Mouse (Mus musculus): Measurements from ENCODE around the gene Tacr2. TPM values are rescaled to one million over a fixed set of nuclear protein-coding genes. Genes with fewer than 3 reads are reported as not detected.

The Tacr2 gene
- not detected for polyA plus RNA-seq (2017; shearing (Covaris generic))

DNA sequence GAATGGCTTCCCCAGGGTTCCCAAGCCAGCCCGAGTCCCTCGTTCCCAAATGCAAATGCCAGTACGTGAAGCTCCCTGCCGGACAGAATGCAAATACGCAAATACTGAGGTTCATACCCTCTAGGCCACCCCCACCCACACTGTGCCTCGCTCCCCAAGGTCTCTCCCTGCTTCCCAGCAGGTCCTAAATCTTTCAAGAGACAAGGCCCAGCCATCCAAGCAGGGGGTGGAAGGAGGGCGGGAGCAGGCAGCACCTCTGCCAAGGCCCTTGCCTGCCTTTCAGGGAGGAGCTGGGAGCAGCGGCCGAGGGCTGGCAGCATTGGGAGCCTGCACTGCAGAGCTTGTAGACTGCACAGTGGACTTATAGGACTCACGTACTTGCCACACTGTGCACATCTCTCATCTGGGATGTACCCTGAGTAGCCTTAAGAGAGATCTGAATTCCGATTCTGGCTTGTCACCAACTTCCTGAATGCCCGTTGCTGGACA is at the start of gene Tacr2:
Gene Tacr2 (plus strand): TSS at position 439 of the 489 bp plus-strand sequence.
- ATAC-seq: no peak

DNA sequence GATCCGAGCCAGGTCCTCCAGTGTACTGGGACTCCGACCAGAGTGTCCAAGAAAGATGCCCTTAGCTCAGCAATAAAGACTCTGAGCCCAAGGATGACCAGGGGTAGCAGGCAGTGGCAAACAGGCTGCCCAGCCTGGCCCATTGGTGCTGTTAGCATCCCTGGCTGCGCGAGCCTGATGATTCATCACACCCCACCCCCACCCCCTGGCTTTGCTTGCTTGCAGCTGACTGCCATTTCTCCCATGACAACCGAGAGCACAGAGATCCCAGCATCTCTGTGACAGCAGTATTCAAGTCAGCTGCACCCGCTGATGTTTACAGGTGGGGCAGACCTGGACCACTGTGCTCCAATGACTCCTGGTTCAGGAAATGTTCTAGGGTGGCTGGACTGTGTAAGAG is 49.7 kb upstream of the Tacr2 start:
- ATAC-seq: no peak

DNA sequence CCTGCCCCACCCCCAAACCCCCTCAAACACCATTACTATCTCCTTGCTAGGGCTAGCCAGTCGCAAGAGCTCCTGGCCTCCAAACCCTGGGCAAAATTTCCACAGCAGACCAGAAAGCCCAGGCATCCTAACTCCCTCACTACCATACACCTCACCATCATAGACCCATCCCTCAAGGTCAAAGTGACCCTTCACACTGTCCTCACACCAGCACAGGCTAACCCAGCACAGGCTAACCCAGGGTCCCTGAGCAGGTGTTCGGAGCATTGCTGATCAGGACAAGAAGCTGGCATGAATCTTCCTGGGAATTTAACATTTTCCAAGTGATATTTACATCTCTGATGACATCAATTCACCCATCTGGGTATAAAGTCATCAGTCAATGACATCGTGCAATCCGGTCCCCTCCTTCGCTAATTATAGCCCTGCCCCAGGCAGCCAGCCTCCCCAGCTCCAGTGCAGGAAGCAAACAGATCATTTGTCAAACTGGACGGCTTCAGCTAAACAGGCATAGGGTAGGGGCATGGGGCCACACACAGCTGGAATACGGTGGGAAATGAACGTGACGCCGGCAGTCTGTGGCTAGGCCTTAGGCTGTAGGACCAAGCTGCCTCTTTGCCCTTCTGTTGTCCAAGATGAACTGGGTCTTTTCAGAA is 43.9 kb upstream of the Tacr2 start:
- no peak for ATAC-seq

DNA sequence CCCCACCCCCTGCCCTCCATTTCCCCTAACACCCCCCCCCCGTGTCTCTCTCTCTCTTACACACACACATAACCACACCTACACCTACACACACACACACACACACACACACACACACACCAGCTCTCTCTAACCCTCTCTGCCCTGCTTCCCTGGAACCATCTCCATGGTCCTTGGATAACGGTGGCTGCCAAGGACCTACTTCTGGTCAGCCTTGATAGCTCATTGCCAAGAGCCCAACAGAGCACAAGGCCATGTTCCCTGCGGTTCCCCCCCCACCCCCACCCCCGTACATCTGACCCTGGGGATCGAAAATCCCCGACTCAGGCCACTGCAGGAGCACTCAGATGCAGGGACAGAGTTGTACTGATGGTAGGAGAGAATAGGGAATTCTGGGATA is 40.9 kb upstream of the Tacr2 start:
- ATAC-seq: no peak

DNA sequence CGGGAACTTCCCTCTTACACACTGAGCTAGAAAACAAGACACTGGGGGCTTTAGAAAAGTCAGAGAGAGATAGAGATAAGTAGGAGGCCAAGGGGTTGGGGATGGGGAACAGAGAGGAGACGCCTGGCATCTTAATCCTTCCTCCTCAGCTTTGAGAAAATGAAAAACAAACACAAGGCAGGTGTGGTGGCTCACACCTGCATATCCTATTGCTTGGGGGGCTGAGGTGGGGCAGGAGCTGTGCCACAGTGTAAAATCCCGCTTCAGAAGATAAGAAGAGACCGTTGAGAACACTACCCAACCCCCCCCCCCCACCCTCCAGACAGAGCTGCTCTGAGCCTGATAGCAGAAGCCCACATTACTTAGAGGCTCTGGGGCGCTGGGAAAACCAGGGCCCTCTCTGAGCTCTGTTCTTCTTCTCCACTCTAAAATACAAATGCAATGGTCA is 37.0 kb upstream of the Tacr2 start:
- ATAC-seq: no peak

DNA sequence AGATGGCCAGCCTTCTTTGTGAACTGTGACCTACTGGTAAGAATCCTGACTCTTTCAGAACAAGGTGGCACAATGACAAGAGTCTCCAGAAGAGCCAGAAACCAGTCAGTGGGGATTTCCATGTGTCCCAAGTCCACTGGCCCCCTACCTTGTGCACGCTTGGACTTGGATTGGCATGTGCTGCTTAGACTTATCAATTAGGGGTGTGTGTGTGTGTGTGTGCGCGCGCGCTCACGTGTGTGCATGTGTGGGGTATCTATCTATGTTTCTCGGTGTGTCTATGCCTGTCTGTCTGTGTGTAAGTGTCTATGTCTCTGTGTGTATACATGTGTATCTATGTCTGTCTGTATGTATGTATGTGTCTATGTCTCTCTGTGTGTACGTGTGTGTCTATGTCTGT is 36.6 kb upstream of the Tacr2 start:
- ATAC-seq: no peak

DNA sequence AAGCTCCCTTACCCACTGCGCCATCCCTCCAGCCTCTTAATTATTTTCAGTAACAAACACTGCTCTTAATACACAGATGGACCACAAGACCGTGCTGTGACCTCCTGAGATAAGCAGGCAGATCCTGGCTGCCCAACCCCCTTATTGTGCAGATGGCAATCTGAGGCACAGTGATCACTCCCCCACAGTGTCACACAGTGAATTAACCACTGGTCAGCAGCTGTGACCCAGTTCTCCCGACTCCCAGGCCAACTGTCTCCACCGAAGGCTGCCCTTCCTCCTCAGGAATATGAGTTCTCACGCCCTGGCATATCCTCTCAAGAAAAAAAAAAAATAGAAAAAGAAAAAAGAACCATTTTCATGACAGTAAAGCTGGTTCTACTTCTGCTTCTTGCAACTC is 35.6 kb upstream of the Tacr2 start:
- no peak for ATAC-seq

DNA sequence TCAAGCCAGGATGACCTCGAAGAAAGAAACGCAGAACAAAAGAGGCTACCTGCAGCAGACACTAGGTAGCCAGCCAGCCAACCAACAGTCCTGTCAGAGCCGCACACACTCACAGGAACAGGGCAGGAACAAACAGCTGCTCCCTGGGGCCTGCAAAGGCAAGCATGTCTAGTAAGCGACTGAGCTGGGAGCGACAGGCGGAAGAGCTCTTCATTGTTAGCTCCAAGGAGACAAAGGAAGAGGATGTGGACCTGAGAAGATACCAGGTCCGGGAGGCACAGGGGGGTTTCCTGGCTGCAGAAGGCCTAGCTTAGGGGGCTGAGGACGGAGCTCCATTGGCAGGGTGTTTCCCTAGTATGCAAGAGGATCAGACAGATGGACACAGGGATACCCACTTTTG is 35.0 kb upstream of the Tacr2 start:
- ATAC-seq: no peak

DNA sequence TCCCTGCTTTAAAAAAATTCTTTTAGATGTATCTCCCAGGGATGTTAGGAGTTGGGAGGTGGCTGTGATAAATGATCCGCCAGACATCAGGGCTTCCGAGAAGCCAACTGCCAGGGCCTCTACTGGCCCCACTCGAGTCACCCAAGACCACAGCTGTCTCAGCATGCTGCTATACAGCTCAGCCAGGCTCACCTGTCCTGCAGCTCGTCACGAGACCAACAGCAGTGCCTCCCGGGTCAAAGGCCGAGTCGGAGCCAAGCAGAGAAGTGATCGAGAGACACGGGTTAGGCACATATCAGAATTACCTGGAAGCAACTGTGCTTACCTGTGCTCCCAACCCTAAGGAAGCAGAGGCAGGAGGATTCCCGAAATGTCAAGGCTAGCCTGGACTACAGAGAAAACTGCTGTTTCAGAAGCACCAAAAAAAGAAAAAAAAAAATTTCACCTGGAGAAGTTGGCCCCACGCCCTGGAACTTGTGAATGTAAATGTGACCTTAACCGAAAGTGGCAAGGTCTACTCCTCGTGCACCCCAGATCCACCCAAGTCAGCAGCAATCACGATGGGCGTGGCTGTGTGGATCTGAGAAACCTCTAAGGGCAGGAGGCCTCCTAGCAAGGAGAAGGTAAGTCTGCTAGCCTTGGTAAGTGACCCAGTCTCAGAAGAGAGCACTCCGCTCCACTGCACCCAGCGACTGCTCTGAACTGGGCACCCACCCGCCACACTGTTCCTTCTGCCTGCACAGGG is 34.0 kb upstream of the Tacr2 start:
- no peak for ATAC-seq

DNA sequence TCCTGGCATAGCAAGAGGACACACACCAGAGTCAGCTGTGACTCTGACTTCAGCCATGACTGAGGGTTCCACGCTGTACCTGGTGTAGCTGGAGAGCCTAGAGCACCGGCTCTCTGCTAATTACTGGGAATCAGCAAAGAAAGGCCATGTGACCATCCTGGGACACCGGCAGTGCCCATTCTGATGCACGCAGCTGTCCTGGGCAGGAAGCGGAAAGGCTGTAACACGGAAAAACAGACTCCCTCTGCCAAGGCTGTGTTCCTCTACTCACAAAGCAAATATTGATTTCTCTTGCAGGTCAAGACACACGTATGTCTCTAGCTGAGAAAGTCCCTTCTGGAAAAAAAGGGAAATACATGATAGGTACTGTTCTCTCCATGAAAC is 33.5 kb upstream of the Tacr2 start:
- no peak for ATAC-seq

DNA sequence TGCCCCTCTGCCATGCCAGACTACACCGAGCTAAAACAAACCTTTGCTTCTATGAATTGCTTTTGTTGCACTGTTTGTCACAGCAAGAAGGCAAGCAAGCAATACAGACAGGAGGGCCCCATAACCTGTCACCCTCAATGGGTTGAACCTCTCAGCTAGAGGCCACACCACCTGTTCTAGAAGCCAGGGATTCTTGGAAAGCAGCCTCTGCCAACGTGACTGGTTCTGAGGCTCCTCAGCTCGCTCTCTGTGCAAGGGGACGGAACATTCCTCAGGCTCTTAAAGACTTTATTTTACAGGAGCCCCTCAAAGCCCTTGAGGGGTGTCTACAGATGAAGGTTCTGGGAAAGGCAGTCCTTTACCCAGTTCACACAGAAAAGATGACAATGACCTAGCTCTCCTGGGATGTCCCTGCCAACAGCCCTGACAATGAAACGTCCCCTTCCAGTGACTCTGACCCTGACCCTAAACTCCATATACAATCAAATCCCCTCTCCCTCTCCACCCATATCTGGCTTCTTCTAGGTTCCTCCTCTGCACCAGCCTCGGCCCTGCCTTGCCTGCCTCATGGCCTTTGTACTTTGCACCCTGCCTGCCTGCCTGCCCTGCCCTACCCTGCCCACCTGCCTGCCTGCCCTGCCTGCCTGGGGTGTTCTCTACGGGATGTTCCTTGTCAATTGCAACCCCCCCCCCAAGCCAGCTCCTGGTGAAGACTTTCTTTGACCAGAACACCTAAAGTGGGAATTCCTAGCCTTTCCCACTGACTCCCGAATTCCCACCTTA is 31.3 kb upstream of the Tacr2 start:
- ATAC-seq: no peak

DNA sequence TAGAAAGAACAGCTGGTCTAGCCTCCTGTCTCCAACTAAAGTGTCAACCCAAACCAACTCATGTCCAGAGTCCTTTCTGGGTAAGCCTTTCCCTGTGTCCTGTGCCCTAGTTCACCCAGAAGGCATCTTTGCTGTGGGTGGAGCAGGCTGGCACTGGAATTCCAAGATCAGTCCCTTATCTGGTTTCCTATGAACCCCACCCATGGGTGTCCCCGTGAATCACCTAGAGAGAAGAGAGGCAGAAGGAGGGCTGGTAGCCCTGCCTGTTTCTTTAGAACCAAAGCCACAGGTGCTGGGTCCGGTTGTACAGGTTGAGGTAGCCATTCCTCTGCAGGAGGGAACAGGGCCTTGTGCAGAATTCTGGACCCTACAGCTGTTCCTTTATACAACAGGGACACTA is 30.6 kb upstream of the Tacr2 start:
- ATAC-seq: no peak

DNA sequence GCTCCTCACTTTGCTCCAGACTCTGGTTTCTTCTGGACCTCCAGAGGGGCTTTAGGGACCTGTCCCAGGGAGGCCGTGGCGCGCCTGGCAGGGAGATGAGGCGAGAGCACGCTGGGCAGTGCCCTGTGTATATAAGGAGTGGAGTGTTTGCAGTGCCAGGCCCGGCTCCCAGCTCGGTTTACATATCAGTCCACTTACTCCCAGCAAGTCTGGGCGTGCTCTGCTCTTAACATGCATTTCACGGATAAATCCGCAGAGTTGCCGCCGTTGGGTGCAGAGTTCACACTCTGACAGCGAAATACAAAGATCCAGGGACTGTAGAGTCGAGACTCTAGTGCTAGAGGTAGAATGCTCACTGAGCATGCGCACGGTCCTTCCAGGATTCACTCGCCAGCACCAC is 29.5 kb upstream of the Tacr2 start:
- ATAC-seq: no peak

DNA sequence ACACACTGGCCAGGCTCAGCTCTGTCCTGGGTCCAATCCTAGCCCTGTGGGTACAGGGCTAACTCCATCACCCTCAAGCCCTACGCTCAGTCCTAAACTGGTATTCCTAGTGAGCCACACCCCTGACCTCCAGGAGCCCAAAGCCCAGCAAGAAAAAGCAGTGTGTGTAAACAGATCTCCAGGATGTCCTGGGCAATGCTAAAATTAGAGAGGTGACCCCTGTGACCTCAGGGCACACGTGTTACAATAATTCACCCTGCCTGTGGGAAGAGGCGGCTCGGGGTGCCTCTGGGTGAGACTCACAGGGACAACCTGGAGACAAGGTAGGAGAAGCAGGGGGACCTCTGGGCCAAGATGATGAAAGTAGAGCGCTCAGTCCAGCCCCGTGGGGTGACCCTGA is 28.0 kb upstream of the Tacr2 start:
- no peak for ATAC-seq

DNA sequence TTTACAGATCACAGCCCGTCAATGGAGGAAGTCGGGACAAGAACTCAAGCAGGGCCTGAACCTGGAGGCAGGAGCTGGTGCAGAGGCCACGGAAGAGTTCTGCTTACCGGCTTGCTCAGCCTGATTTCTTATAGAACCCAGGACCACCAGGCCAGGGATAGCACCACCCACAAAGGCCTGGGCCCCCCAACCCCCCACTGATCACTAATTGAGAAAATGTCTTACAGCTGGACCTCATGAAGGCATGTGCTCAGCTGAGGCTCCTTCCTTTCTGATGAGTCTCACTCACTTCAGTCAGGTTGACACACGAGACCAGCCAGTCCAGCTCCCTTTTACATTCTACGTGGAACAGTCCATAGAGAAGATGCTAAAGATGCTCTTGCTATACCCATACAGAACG is 26.4 kb upstream of the Tacr2 start:
- ATAC-seq: no peak

DNA sequence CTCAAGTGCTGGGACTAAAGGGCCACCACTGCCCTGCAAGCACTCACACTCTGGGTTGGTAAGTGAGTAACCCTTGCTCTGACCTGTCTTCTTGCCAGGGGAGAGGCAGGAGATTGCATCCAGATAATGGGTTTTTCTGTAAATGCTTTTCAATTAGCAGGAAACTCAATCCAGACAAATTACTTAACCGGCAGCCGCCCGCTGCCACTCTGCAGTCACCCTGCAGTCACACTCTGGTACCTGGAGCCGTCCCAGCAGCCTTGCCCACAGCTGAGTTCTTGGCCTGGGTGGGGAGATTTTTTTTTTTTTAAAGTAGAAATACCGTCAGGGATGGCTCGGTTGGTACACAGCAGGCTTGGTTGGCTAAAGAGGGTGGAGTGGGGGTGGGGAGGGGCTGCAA is 24.1 kb upstream of the Tacr2 start:
- no peak for ATAC-seq

DNA sequence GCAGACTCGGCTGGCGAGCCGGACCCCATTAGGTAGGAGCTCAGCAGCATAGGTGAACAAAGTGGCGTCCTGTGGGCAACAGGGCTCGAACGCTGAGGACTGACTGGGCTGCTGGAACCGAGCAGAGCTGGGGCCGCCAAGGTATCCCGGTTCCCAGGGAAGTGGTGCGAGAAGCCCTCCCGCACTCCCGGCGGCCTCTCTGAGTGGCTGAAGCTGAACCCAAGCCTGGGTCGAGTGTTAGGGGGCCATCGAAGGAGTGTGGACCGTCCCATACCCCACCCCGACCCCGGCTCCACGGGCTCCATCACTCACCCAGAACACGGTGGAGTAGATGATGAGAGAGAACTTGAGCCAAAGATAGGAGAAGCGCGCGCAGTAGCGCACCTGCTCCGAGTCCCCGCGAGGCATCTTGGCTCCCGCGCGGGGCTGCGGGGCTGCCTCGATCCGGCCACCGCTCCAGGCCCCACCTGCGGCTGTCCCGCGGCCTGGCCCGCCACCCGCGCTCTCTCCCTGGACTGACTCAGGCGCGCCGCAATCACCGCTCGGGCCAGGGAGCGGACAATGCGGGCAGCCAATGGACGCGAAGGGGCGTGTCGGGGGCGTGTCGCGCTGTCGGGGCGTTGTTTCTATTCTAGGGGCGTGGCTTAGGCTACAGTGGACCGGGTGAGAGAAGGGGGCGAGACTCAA is 21.4 kb upstream of the Tacr2 start, which contains the start of gene Tspan15:
Gene Tspan15 (minus strand): TSS at position 544 of the 687 bp plus-strand sequence.
- ATAC-seq: no peak

DNA sequence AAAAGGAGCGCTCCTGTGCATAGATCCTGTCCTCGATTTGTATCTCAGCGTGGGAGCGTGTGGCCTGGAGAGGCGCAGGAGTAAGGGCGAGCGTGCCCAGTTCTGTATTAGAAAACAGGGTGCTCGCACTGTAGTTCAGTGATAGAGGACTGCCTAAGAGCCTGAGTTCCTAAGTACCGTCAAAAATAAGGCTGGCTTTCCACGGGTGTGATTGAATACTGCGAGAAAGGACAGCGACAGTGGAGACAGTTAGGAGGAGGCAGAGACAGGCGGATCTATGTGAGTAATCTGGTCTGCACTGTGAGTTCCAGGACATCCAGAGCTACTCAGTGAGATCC is 20.9 kb upstream of the Tacr2 start:
- ATAC-seq: no peak

DNA sequence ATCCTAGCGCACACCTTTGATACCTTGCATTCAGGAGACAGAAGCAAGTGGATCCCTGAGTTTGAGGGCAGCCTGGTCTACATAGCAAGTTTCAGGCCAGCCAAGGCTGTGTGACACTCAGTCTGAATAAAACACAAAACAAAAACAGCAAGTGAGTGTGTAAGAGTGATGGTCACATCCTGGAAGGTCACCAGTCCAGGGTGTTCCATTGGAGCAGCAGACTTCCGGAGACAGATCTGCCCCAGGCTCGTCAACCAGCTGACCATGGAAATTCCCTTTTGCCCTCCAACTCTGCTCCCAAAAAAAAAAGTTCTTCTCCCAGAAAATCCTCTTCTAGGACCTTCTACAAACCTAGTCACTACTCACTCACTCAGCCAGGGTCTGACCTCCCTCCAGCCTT is 20.4 kb upstream of the Tacr2 start:
- ATAC-seq: no peak

DNA sequence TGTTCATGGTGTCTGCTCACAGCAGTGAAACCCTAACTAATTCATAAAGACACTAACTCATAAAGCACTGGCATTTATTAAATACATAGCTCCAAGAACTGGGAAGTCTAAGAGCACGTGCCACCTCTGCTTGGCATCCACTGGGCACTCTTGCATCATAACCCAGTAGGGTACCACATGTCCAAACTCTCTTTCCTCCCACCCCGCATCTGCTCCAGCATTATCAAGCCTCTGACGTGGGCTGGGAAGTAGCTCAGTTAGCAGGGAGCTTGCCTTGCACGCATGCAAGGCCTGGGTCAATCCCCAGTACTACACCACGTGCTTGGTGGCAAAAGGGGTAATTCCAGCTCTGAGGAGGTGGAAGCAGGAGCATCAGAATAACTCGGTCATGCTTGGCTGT is 16.1 kb upstream of the Tacr2 start:
- ATAC-seq: no peak

DNA sequence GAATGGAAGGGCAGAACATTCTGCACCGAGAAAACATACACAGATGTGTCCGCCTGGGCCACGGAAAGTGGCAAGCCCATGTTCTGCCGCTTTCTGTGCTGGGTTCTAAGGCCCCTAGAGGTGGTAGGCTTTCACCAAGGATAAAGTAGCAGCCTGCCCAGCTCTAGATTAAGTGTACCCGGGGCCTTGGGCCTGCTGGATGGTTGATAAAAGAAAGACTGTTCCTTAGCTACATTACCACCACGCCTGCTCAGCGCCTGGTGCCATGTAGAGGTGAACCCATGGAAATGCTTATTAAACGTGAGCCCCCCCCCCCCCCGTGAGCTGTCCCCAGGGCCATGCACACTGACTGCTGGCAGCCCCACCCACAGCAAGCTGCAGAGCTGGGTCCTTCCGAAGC is 15.0 kb upstream of the Tacr2 start:
- no peak for ATAC-seq

DNA sequence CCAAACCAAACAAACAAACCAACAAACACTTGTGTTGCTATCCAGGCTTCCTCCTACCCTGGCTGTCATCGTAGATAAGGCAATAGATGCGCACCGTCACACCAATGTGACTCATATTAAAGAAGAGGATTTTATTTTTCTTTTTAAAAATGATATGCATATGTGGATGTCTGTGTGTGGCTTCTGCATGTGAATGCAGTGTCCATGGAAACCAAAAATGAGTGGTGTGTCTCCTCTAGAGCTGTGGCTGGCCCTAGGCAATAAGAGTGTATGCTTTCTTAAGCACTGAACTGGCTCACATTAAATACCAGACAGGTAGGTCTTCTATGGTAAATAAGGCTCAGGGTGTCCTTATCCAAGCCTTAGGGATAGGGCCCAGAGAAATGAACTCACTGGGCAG is 13.6 kb upstream of the Tacr2 start:
- no peak for ATAC-seq

DNA sequence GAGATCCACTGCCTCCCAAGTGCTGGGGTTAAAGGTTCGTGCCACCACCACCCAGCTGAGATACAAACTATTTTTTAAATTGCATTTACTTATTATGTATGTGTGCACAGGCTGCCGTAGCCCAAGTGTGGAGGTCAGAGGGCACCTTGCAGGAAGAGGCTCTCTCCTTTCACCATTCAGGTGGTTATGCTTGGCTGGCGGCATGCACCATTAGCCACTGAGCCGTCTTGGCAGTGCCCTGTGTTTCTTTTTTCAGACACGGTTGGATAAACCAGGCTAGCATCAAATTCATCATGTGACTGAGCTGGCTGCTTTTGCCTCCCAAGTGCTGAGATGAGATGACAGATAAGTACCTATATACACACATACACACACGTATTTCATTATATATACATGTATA is 13.0 kb upstream of the Tacr2 start:
- no peak for ATAC-seq
